Mouse (Mus musculus) central nervous system, embryonic 18 days (tissue): ENCODE results near the gene Btbd3. TPM values are rescaled to one million over a fixed set of nuclear protein-coding genes. Genes with fewer than 3 reads are reported as not detected.

Experiments used
- polyA plus RNA-seq: library from polyadenylated mRNA; depleted of rRNA; stranded (reverse); fragments of >200 nt; gene quantifications from 2 replicates; pipeline ENCODE4 v1.2.3, GENCODE M21; 2012; rRNA removed

Gene Btbd3
- 48.6 and 50.8 TPM in 2 replicates for polyA plus RNA-seq

DNA sequence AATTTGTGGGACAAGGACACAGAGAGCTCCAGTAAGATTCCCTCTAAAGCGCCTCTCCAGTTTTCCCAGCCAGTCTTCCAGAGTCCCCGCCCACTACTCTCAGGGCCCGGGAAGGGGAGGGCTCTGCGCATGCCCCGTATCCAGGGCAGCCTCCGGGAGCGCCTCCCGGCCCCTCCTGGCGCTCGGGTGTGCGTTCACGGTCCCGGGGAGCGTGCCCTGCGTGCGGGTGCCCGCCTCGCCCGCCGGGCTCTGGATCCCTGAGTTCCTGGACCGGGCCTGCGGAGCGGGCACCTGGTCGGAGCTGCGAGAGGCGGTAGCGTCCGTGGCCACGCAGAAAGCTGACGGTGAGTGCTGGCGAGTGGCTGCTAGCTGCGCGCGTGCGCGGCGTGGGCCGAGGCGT is at the start of gene Btbd3:
Gene Btbd3, plus strand, starts transcription at position 155 of the 400 bp plus-strand sequence.

